Mouse (Mus musculus) forebrain, embryonic 13.5 days (tissue): ENCODE measurements around the gene Trpm1. TPM values are rescaled to one million over a fixed set of nuclear protein-coding genes. Genes with fewer than 3 reads are reported as not detected.
A peak's percentile ranks its signal among the peaks of the same experiment; 100 is the strongest.

ENCODE experiments used
- ATAC-seq: fragments of 200-750 bp; cut with Nextera tagmentation; 2 replicates; pipeline ENCODE4 v1.8.0; 2017
- H3K27ac ChIP-seq: fragments of 300-500 bp; sonication (generic); 2 replicates; pipeline ENCODE4 v1.5.1; 2015; ENCODE audit warnings: inconsistent platforms, mild to moderate bottlenecking, moderate library complexity
- H3K27me3 ChIP-seq: fragments of 300-500 bp; sonication (generic); 2 replicates; pipeline ENCODE4 v1.6.1; 2015; ENCODE audit warnings: mild to moderate bottlenecking, inconsistent platforms
- H3K36me3 ChIP-seq: fragments of 300-500 bp; sonication (generic); 2 replicates; pipeline ENCODE4 v1.6.1; 2015; ENCODE audit warnings: mild to moderate bottlenecking, inconsistent platforms; ENCODE audit not compliant: poor library complexity, severe bottlenecking
- H3K4me1 ChIP-seq: fragments of 300-500 bp; sonication (generic); 2 replicates; pipeline ENCODE4 v1.6.1; 2015; ENCODE audit warnings: inconsistent platforms
- H3K4me2 ChIP-seq: fragments of 300-500 bp; sonication (generic); 2 replicates; pipeline ENCODE4 v1.6.1; 2015; ENCODE audit warnings: inconsistent platforms, mild to moderate bottlenecking, moderate library complexity
- H3K4me3 ChIP-seq: fragments of 300-500 bp; sonication (generic); 2 replicates; pipeline ENCODE4 v1.5.1; 2015; ENCODE audit warnings: mild to moderate bottlenecking, inconsistent platforms
- H3K9ac ChIP-seq: fragments of 300-500 bp; sonication (generic); 2 replicates; pipeline ENCODE4 v1.6.1; 2015; ENCODE audit warnings: mild to moderate bottlenecking, inconsistent platforms
- H3K9me3 ChIP-seq: fragments of 300-500 bp; sonication (generic); replicated peaks from 2 replicates; pipeline ENCODE4 v1.6.1; 2016; ENCODE audit warnings: inconsistent platforms
- WGBS: fragments of 180-500 bp; shearing (Covaris S2); methylation state at CpG from one replicate; pipeline ENCODE4 v1.1.7; 2015; 5-methylcytosine and 5-hydroxymethylcytosine counted together
- polyA plus RNA-seq: library from polyadenylated mRNA; unstranded; fragments of >200 nt; fragmentation: Nextera tagmentation; extraction: Ambion mirVana; gene quantifications from 2 replicates; pipeline ENCODE4 v1.2.1, GENCODE M21; 2015

Trpm1 gene
- polyA plus RNA-seq, 1 experiment from 2014 or later, result 0.13 TPM

- no peak for ATAC-seq
- Histone ChIP-seq H3K4me2 (no peak overlapping the region), H3K9me3 (no peaks in the 10 kb centered on the region), H3K9ac (no peak overlapping the region), H3K27ac (no peak overlapping the region), H3K27me3 (no peaks in the 10 kb centered on the region), H3K4me1 (peaks cover 23% of the 10 kb centered on the region), H3K4me3 (no peak overlapping the region), H3K36me3 (no peaks in the 10 kb centered on the region)
- 74% methylated on average over 7 of the region's 7 CpGs for WGBS
Observed at GRCm38 (mm10) chr7:64156918-64157690, 3.5 kb downstream of the Trpm1 start.

- WGBS, result 69% methylated on average over 12 of the region's 12 CpGs
- no peaks in the 10 kb centered on the region for H3K9me3 ChIP-seq
- H3K4me3 ChIP-seq, result no peak overlapping the region
- H3K4me1 ChIP-seq, result peaks cover 34% of the 10 kb centered on the region
- H3K36me3 ChIP-seq, result no peaks in the 10 kb centered on the region
- H3K9ac ChIP-seq, result no peak overlapping the region
- H3K27ac ChIP-seq, result no peak overlapping the region
- peak; percentile 4; the same call in 1 of the 2 replicates for ATAC-seq
- H3K4me2 ChIP-seq, result no peak overlapping the region
- H3K27me3 ChIP-seq, result no peaks in the 10 kb centered on the region
Observed at GRCm38 (mm10) chr7:64158281-64159055, 4.8 kb downstream of the Trpm1 start.

DNA sequence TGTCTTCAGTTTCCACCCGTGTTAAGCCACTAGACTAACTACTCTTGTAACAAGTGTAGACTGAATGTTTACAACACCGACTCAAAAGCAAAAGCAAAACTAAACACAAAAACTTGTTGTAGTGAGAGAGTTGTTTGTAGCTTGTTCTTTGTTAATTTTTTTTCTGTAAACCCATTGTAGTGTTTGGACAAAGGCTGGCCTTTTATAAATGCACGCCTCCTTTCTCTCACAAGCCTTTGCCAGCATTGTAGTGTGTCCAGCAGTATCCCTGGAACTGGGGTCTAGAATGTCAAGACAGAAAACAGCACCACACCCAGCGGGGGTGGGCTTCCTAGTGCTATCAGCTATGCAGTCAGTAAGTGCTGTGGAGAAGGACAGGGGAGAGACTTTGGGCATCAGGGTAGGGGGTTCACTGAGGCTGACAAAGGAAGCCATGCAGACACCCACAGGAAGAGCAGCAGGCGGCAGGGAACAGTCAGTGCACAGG, 5.5 kb downstream of the Trpm1 start:
- Histone ChIP-seq H3K27me3 (no peaks in the 10 kb centered on the region), H3K4me3 (no peak overlapping the region), H3K27ac (no peak overlapping the region), H3K9ac (no peak overlapping the region), H3K4me1 (peaks cover 34% of the 10 kb centered on the region), H3K9me3 (no peaks in the 10 kb centered on the region), H3K36me3 (no peaks in the 10 kb centered on the region), H3K4me2 (no peak overlapping the region)
- ATAC-seq, result no peak
- 48% methylated on average over 5 of the region's 5 CpGs for WGBS

GRCm38 (mm10) chr7:64159612-64160591, 6.3 kb downstream of the Trpm1 start:
- no peaks in the 10 kb centered on the region for H3K27me3 ChIP-seq
- no peak for ATAC-seq
- H3K4me3 ChIP-seq, result no peak overlapping the region
- H3K4me2 ChIP-seq, result no peak overlapping the region
- H3K36me3 ChIP-seq, result no peaks in the 10 kb centered on the region
- no peak overlapping the region for H3K9ac ChIP-seq
- WGBS, result 58% methylated on average over 7 of the region's 7 CpGs
- H3K27ac ChIP-seq, result no peak overlapping the region
- no peaks in the 10 kb centered on the region for H3K9me3 ChIP-seq
- H3K4me1 ChIP-seq, result peaks cover 34% of the 10 kb centered on the region

DNA sequence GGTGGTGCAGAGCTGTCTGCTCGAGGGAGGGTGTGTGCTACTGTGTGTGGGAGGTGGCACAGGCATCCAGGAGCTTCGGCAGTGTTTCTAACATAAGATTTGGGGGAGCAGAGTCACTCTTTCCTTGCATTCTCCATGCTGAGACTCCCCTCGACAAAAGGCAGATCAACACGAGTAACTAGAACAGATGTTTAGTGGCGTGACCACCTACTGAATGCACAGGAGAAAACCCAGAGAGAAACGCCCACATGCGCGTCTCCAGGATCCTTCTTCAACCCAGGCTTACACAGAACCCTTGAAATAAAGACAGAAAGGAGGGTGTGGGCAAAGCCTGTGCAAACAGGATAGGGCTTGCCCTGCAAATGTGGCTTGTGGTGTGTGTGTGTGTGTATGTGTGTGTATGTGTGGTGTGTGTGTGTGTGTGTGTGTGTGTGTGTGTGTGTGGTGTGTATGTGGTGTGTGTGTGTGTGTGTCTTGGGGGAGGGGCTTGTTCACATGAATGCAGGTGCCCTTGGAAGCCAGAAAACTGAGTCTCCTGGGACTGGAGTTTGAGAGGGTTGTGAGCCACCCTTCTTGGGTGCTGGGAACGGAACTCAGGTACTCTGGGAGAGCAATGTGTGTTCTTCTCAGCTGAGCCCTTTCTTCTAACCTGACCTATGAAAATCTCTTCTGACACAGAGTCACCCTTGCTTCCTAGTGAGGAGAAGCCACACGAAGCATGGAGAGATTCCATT, 7.3 kb downstream of the Trpm1 start:
- whole genome bisulfite sequencing, result 72% methylated on average over 10 of the region's 10 CpGs
- H3K27me3 ChIP-seq, result no peaks in the 10 kb centered on the region
- H3K4me3 ChIP-seq, result no peak overlapping the region

DNA sequence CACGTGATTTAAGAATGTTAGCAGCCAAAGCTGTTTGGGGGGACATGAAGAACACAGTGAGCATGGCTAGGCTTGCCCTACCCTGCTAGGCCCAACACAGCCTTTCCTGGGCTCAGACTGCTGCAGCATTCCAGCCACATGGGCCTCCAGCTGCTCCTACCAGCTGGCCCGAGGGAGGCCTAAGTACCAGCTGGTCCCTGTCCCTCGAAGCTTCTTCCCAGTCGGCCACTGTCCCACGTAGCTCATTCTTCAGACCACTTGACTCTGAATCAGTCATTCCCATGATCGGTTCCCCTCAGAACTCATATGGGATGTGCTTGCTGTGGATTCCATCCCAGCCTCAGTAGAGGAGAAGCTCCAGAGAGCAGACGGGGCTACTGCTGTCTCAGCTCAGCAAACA, 8.4 kb downstream of the Trpm1 start:
- Histone ChIP-seq H3K4me1 (peaks cover 25% of the 10 kb centered on the region), H3K9me3 (no peaks in the 10 kb centered on the region), H3K4me2 (no peak overlapping the region), H3K27me3 (no peaks in the 10 kb centered on the region), H3K27ac (no peak overlapping the region), H3K4me3 (no peak overlapping the region), H3K9ac (no peak overlapping the region), H3K36me3 (no peaks in the 10 kb centered on the region)
- 73% methylated on average over 7 of the region's 7 CpGs for WGBS
- ATAC-seq, result no peak

More for the DNA sequence above, 7.3 kb downstream of the Trpm1 start:
- H3K9me3 ChIP-seq, result no peaks in the 10 kb centered on the region
- H3K4me1 ChIP-seq, result peaks cover 25% of the 10 kb centered on the region
- H3K36me3 ChIP-seq, result no peaks in the 10 kb centered on the region
- no peak overlapping the region for H3K4me2 ChIP-seq
- no peak overlapping the region for H3K27ac ChIP-seq
- H3K9ac ChIP-seq, result no peak overlapping the region
- ATAC-seq, result no peak

DNA sequence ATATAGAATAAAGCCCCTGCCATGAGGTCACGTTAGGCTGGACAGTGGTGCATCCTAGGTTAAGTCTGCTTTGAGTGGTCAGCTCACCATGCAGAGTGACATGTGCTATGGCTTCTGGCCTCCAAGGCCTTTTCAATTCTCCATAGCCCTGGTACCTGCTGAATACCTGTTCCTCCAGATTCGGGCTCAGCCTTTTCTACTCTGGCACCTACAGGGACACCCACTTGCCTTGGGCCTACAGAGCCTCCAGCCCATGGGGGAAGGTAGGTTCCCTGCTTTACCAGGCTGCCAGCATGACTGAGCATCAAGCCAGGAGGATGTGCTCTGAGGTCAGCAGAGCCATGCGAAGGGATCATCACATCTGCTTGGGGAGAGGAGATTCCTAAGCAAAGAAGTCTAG, 9.5 kb downstream of the Trpm1 start:
- Histone ChIP-seq H3K36me3 (no peaks in the 10 kb centered on the region), H3K9me3 (no peaks in the 10 kb centered on the region), H3K4me3 (no peak overlapping the region), H3K27me3 (no peaks in the 10 kb centered on the region), H3K9ac (no peak overlapping the region), H3K4me2 (no peak overlapping the region), H3K4me1 (peaks cover 25% of the 10 kb centered on the region), H3K27ac (no peak overlapping the region)
- WGBS, result 81% methylated on average over 3 of the region's 3 CpGs
- no peak for ATAC-seq

- no peak overlapping the region for H3K4me2 ChIP-seq
- H3K27me3 ChIP-seq, result no peaks in the 10 kb centered on the region
- no peak overlapping the region for H3K4me3 ChIP-seq
- peaks cover 21% of the 10 kb centered on the region for H3K4me1 ChIP-seq
- no peaks in the 10 kb centered on the region for H3K9me3 ChIP-seq
- 86% methylated on average over 1 of the region's 1 CpGs for WGBS
- no peak overlapping the region for H3K27ac ChIP-seq
- H3K9ac ChIP-seq, result no peak overlapping the region
- H3K36me3 ChIP-seq, result no peaks in the 10 kb centered on the region
- ATAC-seq, result no peak
Observed at GRCm38 (mm10) chr7:64163890-64164289, 10.3 kb downstream of the Trpm1 start.

GRCm38 (mm10) chr7:64164997-64165396, 11.4 kb downstream of the Trpm1 start:
- no peaks in the 10 kb centered on the region for H3K36me3 ChIP-seq
- H3K4me1 ChIP-seq, result peaks cover 11% of the 10 kb centered on the region
- no peaks in the 10 kb centered on the region for H3K9me3 ChIP-seq
- ATAC-seq, result peak; percentile 60
- no peak overlapping the region for H3K4me2 ChIP-seq
- H3K27me3 ChIP-seq, result no peaks in the 10 kb centered on the region
- no peak overlapping the region for H3K4me3 ChIP-seq
- WGBS, result 64% methylated on average over 3 of the region's 3 CpGs
- no peak overlapping the region for H3K27ac ChIP-seq
- no peak overlapping the region for H3K9ac ChIP-seq

- no peak for ATAC-seq
- Histone ChIP-seq H3K9me3 (no peaks in the 10 kb centered on the region), H3K27ac (no peak overlapping the region), H3K9ac (no peak overlapping the region), H3K36me3 (no peaks in the 10 kb centered on the region), H3K4me3 (no peak overlapping the region), H3K4me1 (peaks cover 11% of the 10 kb centered on the region), H3K27me3 (no peaks in the 10 kb centered on the region), H3K4me2 (no peak overlapping the region)
- WGBS, result 70% methylated on average over 3 of the region's 3 CpGs
Observed at GRCm38 (mm10) chr7:64166025-64166424, 12.4 kb downstream of the Trpm1 start.

DNA sequence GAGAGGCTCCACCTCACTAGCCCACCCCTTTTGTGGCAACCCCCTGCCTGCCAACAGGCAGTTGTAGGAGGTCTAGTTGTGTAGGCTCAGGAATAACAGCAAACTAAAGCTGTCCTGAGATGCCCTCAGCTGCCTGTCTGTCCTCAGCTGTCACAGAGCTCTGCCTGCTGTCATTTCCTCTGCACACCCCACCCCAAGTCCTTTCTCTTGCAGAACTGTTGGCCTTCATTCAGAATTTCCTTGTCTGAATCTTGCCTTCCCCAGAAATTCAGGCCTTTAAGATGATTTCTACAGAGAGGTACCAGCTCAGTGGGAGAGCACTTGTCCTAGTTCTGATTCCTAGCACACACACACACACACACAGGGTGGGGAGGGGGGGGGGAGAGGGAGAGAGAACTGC, 13.1 kb downstream of the Trpm1 start:
- no peak overlapping the region for H3K27ac ChIP-seq
- no peak overlapping the region for H3K4me2 ChIP-seq
- H3K36me3 ChIP-seq, result no peaks in the 10 kb centered on the region
- no peak overlapping the region for H3K9ac ChIP-seq
- H3K9me3 ChIP-seq, result no peaks in the 10 kb centered on the region
- no peaks in the 10 kb centered on the region for H3K27me3 ChIP-seq
- no peak overlapping the region for H3K4me3 ChIP-seq
- peaks cover 11% of the 10 kb centered on the region for H3K4me1 ChIP-seq
- ATAC-seq, result no peak
